Mouse (Mus musculus) olfactory bulb, adult 2 months (tissue): ENCODE measurements around the gene Extl1.
A peak's percentile ranks its signal among the peaks of the same experiment; 100 is the strongest.

Experiments used
- CTCF ChIP-seq: fragments of 200-500 bp; IDR thresholded peaks from 2 replicates; pipeline ENCODE4 v1.5.1; 2012; ENCODE audit warnings: low read depth, mild to moderate bottlenecking, low read length, moderate library complexity; ENCODE audit not compliant: insufficient read depth
- POLR2A ChIP-seq: fragments of 200-500 bp; IDR thresholded peaks from 2 replicates; pipeline ENCODE4 v1.6.1; 2012; ENCODE audit warnings: mild to moderate bottlenecking, low read depth, low read length, moderate library complexity; ENCODE audit not compliant: insufficient read depth

- no peak for TF ChIP-seq POLR2A
- peak; percentile 93 for TF ChIP-seq CTCF
Observed at GRCm38 (mm10) chr4:134395977-134396825, 12.6 kb upstream of the Extl1 start, which contains the start of gene Pafah2.
